Mouse (Mus musculus) layer of hippocampus, adult 2 months (tissue): ENCODE measurements around the gene Fam114a2. TPM values are rescaled to one million over a fixed set of nuclear protein-coding genes. Genes with fewer than 3 reads are reported as not detected.
"Not testable (repeated sequence)": the region's sequence is repeated elsewhere in the genome, so short reads cannot be mapped to it uniquely, and the experiment has no call there.

Experiments
- DNase-seq, 2 experiments: peaks; one replicate each; pipeline ENCODE4 v3.0.0; 2022; ENCODE audit warnings: low spot score in 2 of 2
- H3K27ac ChIP-seq: fragments of 200-600 bp; 2 replicates; pipeline ENCODE4 v1.8.1; 2022
- H3K4me3 ChIP-seq: fragments of 200-600 bp; 2 replicates; pipeline ENCODE4 v1.8.1; 2022; ENCODE audit warnings: mild to moderate bottlenecking
- CTCF ChIP-seq: fragments of 200-600 bp; conservative IDR thresholded peaks from 2 replicates; pipeline ENCODE4 v1.8.1; 2022; ENCODE audit warnings: antibody characterized with exemption, mild to moderate bottlenecking, moderate library complexity
- long read RNA-seq, 2 experiments: library from polyadenylated mRNA; stranded (forward); transcript quantifications; one replicate each; pipeline ENCODE4 v2.0.0; 2021; ENCODE audit warnings: borderline mapping rate in 2 of 2
- total RNA-seq, 2 experiments: library from RNA; stranded (reverse); gene quantifications; 2 replicates each; pipeline ENCODE4 v1.2.3; 2021

The Fam114a2 gene
- 10 to 100 TPM; 41.1 to 42.4 TPM for total RNA-seq
- long read RNA-seq, experiment 1, transcript Fam114a2-201 (14 exons, 2,557 nt) = major isoform, 6 of 43 reads
- long read RNA-seq, experiment 1, partial matches to known transcripts = 3 of 43 reads
- long read RNA-seq, experiment 1, other reads (novel, unspliced or antisense) = 34 of 43 reads
- long read RNA-seq, experiment 2, transcript Fam114a2-201 (14 exons, 2,557 nt) = major isoform, 8 of 50 reads
- long read RNA-seq, experiment 2, partial matches to known transcripts = 3 of 50 reads
- long read RNA-seq, experiment 2, other reads (novel, unspliced or antisense) = 39 of 50 reads

DNA sequence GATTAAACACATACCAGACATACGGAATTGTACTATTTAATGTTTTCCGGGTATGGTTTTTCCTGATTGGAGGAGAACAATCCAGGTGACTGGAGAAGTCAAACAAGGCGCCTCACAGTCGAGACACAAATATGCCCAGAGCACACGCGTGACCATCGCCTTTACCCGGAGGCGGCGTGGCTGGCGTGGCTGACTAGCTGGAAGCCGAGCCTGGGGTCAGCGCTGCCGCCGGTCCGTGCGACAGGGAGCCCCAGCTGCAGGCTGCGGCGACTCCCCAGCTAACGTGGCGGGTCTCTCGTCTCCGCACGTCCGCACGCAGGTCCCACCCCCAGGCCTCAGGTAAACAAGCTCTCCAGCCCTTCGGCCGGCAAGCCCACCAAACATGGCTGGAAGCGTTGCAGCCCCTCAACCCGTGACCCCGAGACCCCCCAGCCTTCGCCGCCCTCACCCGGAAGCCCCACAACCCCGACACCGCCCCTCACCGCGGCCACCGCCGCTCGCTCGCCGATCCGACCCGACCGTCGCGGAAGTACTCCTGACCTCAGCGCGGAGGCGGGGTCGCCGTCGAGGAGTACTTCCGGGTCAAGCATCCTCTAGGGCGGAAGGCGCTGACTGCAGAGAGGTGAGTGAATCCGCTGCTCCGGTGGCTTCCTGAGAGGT lies at the start of gene Fam114a2, which contains the start of gene Mfap3:
Fam114a2 (minus strand) TSS at position 527 of the 660 bp plus-strand sequence.
Mfap3 (plus strand) TSS at position 574 of the 660 bp plus-strand sequence.
- TF ChIP-seq CTCF = no peak
- H3K27ac ChIP-seq = peak within 1 kb of the TSS; percentile 91

DNA sequence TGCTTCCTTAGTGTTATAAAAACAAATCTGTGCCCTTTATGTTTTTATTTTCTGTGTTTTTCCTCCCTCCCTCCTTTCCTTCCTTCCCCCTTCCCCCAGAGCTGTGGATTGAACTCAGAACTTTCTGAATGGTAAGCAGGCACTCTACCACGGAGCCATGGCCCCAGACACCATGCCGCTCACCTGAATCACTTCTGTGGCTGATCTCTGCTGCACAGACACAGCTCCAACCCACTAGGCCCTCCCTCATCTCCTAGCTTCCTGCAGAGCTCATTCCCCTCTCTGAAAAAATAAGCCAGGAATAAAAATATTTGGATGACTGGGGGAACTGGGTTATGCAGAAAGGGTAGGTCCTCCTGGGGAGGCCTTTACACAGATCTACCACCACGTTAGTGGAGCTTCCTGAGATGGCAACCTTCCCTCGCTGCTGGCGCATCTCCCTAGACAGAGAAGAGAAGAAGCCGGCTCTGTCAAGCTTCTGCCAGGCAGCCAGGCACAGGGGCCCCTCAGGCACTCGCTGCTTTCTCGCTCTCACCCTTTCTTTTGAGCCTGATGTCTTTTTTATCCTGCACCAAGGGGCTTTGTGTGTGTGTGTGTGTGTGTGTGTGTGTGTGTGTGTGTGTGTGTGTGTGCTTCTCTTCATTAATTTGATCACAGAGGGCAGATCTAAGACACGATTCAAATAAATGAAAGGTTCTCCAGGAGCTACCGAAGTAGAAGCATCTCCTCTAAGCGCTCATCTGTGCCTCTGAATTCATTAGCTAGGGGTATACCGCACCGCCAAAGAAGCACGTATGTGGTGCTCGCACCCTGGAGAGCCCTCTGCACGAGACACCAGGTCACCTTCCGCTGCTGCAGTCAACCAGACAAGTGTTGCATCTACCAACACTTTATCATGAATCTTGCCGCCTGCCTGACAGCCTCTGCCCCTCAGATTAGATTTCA lies 47.9 kb upstream of the Fam114a2 start:
- TF ChIP-seq CTCF = no peak
- Histone ChIP-seq H3K27ac (no peak overlapping the region), H3K4me3 (no peak overlapping the region)
- no peak for DNase-seq

More for the DNA sequence above, at the start of gene Fam114a2, which contains the start of gene Mfap3:
- DNase-seq = peak; percentile 84 to 93
- peak within 1 kb of the TSS; percentile 93 for H3K4me3 ChIP-seq

DNA sequence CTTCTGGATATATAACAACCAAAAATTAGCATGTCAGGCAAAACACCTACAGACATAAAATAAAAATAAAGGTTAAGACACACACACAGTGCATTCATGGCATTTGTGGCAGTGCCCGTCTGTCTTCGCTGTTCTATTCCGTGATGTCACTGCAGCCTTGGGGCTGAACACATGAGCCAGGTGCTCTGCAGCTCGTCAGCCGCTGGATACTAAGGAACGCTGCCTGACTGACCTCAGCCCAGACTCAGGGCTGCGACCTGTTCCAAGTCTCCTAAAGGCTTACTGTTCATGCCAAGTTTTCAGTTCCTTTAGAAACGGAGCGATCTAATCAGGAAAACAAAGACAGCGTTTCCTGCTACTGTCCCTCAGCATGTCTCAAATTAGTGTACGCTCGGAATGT lies 46.1 kb upstream of the Fam114a2 start:
- Histone ChIP-seq H3K4me3 (no peak overlapping the region), H3K27ac (no peak overlapping the region)
- DNase-seq = no peak
- no peak for TF ChIP-seq CTCF

GRCm38 (mm10) chr11:57557936-57558335 lies 39.5 kb upstream of the Fam114a2 start:
- H3K27ac ChIP-seq, H3K4me3 ChIP-seq, DNase-seq: not testable (repeated sequence)

GRCm38 (mm10) chr11:57553015-57553780 lies 34.8 kb upstream of the Fam114a2 start:
- no peak for DNase-seq
- no peak overlapping the region for H3K27ac ChIP-seq
- TF ChIP-seq CTCF = no peak
- no peak overlapping the region for H3K4me3 ChIP-seq

DNA sequence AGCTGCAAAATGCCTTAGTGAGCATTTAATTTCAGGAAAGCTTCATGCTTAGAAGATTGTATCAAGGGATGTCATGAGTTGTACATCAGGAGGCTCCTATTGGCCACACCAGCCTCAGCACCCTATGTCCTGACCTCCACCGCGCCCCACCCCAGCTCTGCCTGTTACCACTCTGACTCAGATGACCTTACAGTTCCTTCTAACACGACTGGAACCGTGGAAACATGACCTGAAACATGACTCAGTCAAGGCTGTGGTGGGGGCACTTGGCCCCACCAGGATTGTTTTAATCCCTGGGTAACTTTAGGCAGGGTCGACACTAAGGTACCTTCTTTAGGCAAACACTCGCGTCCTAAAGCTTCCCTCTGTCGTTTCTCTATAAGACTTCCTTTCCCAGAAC lies 32.6 kb upstream of the Fam114a2 start:
- no peak overlapping the region for H3K4me3 ChIP-seq
- TF ChIP-seq CTCF = no peak
- no peak for DNase-seq
- H3K27ac ChIP-seq = no peak overlapping the region

- Histone ChIP-seq H3K4me3 (no peak overlapping the region), H3K27ac (no peak overlapping the region)
- DNase-seq = no peak
- TF ChIP-seq CTCF = peak; percentile 52
Measured at GRCm38 (mm10) chr11:57550230-57550629, 31.8 kb upstream of the Fam114a2 start.

DNA sequence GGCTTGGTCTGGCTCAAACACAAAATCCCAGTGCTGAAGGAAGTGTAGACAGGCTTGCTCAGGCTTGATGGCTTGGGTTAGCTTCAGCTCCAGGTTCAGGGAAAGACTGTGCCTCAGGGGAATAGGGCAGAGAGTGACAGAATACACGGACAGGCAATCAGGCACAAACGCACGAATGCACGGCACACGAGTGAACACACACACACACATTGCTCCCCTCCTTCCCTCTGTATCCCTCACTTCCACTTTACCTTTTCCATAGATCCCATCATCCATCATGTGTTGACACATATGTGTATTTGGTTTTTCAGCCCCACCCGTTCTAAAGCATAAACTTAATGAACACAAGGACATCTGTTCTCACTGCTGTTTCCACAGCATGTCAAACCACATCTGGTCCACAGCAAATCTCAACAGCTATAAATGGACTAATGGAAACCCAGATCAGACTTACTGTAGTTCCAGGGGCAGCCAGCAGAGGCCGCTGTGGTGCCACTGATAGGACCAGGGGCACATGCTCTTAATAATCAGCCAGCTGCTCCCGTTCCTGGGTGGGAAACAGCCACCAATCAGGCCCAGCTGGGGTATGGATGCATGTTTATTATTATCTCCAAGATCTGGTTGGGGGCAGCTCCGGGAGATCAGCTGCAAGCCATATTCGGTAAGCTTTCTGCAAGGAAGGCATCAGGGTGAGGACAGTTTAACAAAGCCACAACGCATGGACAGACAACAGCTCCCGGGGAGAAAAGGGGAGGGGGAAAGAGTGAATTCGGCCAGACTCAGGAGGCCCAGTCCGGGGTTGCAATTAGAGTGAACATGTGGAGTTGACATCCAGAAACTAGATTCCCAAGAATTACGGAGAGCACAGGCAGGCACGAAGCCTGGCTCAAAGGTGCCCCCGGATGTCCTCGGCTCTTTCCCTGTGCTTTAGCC lies 30.5 kb upstream of the Fam114a2 start:
- peak; percentile 99 for TF ChIP-seq CTCF
- H3K27ac ChIP-seq = no peak overlapping the region
- peak overlapping the region; percentile 0; the same call in 1 of the 2 replicates for H3K4me3 ChIP-seq
- DNase-seq = peak; percentile 67 to 87

GRCm38 (mm10) chr11:57540681-57541080 lies 22.3 kb upstream of the Fam114a2 start:
- no peak for TF ChIP-seq CTCF
- H3K27ac ChIP-seq = no peak overlapping the region
- H3K4me3 ChIP-seq = no peak overlapping the region
- DNase-seq = no peak

GRCm38 (mm10) chr11:57539841-57540418 lies 21.5 kb upstream of the Fam114a2 start:
- peak; percentile 26 for TF ChIP-seq CTCF
- H3K27ac ChIP-seq = no peak overlapping the region
- H3K4me3 ChIP-seq = no peak overlapping the region
- no peak for DNase-seq

DNA sequence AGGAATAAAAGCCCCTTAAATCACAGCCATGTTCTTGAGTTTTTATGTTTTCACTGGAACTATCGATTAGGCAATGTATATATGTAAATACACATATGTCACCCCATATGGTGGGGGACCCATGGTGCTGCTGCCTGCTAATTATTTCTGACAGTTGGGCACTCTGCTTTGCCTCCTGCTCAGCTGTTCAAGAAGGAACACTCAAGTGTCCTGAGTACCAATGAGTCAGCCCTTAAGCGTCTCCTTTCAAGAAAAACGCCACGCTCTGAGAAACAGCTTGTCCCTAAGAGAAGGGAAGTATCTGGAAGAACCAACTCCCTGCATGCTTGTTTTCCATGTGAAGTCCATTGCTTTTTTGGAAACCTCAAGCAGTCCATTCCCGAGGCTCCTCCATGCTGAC lies 17.5 kb upstream of the Fam114a2 start:
- Histone ChIP-seq H3K4me3 (no peak overlapping the region), H3K27ac (no peak overlapping the region)
- TF ChIP-seq CTCF = no peak
- DNase-seq = no peak
